Mouse (Mus musculus) spleen, adult 18-20 months (tissue): ENCODE data around the gene Rnft1.

Experiments used
- DNase-seq, 2 experiments: peaks; one replicate each; pipeline ENCODE4 v3.0.0; 2022; ENCODE audit warnings: mixed read lengths in 2 of 2

Gene Rnft1

DNA sequence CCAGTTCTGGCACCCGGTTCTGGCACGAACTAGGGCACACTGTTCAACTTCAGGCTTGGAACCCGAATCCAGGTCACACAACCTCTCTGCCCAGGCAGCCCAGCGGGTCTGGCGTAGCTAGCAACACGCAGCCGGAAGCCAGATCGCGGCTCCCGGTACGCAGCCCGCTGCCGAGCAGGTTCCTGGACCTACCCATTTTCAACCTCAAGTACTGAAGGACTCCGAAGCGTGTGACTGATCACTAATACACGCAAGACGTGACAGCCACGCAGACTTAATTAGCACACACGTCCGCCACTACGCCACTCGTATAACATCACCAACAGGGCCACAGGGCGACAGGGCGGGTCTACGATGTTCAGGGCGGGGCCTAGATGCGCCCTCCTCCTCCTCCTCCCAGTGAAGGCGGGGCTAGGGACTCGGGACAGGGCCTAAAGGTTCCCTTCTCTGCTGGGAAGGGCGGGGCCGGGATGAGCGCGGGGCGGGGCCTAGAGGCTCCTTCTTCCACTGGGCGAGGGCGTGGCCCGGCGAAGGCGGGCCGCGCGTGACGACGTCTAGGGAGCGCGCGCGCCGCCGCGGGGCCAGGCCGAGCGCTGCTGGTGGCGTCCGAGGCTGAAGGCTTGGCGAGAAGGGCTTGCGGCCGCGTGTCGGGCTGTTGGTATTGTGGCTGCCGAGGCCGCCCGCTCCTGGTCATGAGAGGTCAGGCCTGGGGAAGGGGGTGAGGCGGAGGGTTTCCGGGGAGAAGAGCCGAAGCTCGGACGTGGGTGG is at the start of gene Rnft1:
TSS of gene Rnft1 (plus strand) at position 557 of the 768 bp plus-strand sequence.
- DNase-seq: peak; percentile 99

DNA sequence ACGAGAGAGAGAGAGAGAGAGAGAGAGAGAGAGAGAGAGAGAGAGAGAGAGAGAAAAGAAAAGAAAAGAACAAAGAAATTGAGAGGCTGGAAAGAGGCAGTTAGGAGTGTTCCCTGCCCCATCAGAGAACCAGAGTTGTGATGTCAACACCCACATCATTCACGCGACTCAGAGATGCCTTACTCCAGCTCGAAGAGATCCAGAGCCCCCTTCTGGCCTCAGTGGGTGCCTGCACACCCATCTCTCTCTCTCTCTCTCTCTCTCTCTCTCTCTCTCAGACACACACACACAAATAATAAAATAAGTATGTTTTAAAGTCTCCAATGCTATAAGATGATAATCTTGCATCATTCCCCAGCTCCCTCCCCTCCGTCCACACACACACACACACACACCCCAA is 47.6 kb upstream of the Rnft1 start:
- peak; percentile 19 to 27 for DNase-seq

DNA sequence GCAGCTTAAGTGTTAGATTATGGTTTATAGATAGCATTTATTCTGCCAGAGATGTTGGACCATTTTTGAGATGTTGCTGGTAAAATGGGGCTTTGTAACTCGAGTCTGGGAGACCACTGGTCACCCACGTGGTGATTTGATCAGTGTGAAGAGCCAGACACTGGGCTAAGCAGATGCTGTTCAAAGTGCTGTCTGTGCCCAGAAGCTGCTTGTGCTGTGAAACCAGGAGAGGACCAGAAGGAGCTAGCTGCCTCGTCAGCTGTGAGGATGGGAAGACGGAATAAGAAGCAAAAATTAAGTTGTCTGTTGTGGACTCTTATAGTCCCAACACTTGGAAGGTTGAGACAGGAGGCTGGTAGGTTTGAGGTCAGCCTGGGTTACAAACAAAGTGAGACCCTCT is 46.2 kb upstream of the Rnft1 start:
- DNase-seq: no peak

DNA sequence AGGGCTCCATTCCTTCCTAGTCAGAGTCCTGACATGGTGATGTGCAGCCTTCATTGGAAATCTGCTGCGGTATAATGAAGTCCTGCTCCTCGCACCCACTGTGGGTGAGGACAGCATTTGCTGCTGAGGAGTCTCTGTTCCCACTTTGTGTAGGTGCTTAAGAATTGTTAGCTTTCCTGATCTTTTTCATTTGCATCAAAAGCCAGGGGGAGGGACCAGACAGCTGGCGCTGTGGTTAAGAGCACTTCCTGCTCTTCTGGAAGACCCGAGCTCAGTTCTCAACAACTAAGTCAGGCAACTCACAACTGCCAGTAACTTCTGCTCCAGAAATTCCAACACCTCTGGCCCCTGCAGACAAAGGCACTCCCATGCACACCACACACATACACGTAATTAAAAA is 43.7 kb upstream of the Rnft1 start:
- no peak for DNase-seq

DNA sequence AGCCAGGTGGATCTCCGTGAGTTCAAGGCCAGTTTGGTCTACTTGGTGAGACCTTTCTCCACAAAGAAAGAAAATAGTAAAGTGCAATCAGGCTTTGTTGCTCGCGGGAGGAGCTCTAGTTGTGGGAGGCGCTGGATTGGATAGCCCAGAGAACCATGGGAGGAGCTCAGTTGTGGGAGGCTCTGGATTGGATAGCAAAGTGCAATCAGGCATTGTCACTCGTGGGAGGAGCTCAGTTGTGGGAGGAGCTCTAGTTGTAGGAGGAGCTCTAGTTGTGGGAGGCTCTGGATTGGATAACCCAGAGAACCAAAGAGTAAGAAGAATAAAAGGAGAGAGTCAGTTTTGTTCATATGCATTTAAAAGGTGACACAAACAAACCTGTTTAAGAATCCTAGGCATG is 30.5 kb upstream of the Rnft1 start:
- no peak for DNase-seq

DNA sequence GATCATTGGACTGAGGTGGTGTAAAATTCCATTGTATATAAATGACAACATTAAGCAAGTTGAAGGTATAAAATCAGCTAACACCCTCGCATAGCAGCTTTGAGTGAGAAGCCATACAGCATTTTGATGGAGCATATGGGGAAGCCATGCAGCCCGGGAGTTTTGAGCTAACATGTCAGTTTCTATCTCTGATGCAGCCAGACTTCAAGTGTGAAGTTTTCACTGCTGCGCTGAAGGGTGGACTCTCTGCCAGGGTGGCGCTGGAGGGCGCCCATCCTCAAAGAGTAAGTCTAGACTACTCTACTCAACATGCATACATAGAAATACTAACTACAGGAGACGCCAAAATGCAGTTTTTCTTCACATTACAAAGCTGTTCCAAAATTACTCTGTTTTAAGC is 26.9 kb upstream of the Rnft1 start:
- DNase-seq: no peak

DNA sequence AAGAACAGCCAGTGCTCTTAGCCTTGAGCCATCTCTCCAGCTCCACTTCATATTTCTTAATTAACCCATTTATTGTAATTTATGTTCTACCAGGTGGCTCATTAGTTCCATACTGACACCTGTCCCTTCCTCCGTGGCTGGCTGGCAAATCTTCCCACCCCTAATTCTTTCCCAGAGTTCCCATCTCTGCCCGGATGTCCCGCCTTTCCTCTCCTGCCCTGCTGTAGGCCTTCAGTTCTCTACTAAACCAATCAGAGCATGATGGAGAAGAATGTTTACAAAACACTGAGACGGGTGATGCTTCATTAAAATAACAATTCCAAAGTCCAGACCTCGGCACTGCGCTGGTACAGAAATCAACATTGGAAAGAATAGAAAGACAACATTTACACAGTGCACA is 25.6 kb upstream of the Rnft1 start:
- DNase-seq: no peak

DNA sequence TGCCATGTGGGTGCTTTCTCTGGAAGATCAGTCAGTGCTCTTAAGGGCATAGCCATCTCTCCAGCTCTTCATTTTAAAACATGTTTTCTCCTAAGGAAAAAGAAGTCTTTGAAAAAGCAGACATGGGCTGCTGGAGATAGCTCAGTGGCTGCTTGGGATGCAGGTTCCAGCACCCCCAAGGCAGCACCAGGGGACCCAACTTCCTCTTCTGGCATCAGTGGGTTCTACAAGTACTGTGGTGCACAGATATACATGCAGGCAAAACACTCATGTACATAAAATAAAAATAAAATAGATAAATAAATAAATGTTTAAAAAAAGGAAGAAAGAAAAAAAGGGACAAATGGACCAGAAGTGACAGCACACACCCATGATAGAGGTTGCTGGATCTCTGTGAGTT is 21.9 kb upstream of the Rnft1 start:
- DNase-seq: no peak

DNA sequence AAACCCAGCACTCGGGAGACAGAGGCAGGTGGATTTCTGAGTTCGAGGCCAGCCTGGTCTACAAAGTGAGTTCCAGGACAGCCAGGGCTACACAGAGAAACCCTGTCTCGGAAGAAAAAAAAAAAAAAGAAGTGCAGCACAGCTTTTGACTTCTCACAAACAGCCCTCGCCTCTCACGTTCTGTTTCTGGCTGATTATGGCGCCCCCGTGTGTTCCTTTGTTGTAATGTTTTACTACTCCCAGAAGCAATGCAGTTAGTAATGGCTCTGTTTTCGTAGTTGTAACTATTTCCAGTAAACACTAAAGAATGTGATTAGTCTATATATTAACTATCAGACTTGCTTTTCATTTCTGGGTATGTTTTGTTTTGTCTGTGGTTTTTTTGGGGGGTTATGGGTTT is 20.2 kb upstream of the Rnft1 start:
- DNase-seq: peak in 1 of 2 experiments; percentile 64

DNA sequence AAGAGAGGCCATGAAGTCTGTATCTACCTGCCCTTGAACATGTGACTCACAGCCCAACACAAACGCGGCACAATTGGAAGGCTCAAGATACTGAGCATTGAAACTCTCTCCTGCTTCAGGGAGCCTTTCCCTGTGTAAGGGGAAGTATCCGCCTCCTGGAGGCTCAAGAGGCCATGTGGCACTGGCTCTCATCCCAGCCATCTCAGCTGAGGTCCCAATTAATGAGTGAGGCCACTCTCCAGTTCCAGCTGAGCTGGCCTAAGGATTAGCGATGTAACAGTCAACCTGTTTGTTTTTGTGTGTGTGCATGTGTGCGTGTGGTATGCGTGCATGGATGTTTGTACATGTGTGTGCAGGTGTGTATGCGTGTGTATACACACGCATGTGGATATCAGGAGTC is 16.1 kb upstream of the Rnft1 start:
- no peak for DNase-seq

DNA sequence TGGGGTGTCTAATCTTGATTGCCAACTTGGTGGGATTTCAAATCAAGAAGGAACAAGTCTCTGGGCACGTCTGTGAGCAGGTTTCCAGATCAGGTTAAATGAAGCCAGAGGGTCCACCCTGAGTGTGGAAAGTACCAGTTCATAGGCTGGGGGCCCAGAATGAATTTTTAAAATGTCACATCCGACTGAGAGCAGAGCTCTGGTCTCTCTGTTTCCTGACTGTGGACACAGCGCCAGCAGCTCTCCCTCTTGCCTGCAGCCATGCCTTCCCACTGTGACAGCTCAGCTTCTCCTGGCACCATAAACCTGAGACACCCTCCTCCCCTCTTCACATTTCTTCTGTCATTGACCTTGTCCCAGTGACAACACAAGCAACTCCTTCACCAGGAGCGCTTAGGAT is 15.5 kb upstream of the Rnft1 start:
- DNase-seq: no peak

DNA sequence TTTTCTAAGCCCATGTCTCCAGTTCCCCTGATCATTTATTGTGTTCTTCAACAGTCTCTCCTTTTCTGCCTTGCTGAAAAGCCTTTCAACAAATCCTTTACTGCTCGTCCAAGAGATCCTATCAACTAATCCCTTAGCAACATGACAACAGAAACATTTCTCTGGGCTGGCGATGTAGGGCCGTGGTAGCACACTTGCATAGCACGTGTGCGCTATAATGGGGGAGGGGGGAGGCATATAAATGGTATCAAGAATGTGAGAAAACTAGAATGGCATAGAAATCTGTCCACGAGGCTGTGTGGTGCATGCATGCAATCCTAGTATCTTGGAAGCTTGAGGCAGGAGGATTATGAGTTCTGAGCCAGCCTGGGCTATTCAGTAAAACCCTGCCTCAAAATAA is 12.7 kb upstream of the Rnft1 start:
- DNase-seq: no peak

DNA sequence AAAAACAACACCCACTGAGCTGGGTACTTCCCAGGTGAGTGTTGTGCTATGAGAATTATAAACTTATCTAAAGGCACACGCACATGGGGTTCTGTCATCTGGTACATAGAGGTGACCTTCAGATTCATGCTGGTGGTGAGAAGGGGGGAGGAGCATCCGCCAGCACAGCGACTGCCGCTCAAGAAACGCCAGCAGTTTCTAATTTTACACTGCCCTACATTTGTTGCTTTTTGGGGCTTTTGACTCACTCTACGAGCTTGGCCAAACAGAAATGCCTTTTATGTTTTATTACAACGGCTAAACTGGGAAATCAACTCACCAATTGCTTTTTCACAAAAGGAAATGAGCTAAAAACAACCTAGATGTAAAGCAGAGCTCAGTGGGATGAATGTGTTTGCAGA is 11.7 kb upstream of the Rnft1 start:
- no peak for DNase-seq

DNA sequence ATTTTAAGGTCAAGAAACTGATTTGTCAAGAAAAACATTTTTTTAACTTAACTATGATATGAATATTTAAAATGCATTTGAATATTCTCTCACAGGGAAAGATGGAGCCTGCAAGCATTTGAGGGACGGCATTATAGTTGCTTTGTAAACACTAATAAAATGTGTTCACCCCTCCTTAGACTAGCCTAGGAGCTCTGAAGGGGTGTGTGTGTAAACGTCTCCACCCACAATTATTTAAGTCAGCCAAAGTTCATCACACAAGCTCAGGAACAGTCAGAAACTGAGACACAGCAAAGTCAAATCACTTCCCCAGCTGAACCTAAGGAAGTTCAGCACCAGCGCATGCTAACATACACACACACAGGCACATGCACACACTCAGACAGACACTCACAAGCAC is 10.9 kb upstream of the Rnft1 start:
- DNase-seq: no peak

DNA sequence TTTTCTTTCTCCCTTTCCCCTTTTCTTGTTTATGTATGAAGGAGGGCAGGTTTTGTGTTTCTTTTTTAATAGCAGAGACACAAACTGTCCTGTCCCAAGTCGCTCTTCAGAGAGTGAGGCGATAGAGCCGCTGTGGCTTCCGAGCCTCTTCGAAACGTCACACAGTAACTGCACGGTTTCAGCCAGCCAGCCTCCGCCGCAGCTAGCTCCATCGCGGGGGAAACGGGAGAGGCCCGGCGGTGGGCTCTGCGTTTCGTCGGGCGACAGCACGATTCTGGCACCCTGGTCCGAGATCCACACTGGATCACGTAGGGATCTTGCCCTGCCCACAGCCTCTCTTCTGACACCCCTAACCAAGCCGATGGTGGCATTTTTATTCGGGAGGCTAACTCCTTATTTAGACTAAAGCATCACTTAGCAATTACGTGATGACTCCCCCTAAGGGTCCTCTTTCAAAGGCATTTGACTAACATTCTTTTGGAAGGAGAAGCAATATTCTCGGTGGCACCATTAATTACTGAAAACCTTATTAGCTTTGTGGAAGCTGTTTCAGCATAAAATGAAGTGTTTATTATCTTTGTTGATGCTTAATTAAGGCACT is 553 bp downstream of the Rnft1 start:
- DNase-seq: peak in 1 of 2 experiments; percentile 51

DNA sequence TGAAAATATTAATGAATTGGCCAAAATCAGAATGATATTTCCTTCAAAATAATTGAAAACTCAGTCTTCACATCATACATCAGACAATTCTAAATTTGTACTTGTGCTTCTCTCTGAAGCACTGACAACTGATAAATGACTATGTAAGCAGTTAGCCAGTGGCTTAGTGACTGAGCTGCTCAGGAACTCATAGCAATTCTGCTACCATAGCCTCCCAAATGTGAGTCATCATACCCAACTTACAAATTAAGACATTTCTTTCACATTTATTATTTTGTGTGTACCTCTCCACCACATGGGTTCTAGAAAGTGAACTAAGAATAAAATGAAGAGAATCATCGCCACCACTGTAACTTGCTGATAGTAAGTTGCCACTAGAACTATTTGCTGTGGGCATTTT is 6.3 kb downstream of the Rnft1 start:
- no peak for DNase-seq

DNA sequence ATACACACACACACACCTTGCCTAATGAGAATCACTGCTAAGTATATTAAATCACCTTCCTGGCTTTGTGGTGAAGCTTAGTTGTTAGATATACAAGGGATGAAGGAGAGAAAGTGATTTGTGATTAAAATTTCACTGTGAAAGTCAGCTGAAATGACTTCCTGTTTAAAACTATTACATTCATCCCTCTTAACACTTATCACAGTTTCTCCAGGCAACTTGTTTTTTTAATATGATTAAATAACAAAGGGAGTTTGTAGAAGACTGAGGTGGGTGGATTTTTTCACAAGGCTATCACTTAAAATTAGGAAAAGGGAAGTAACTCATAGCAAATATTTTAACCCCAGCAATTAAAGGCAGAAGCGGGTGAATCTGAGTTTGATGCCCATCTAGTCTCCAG is 12.9 kb downstream of the Rnft1 start:
- DNase-seq: no peak

DNA sequence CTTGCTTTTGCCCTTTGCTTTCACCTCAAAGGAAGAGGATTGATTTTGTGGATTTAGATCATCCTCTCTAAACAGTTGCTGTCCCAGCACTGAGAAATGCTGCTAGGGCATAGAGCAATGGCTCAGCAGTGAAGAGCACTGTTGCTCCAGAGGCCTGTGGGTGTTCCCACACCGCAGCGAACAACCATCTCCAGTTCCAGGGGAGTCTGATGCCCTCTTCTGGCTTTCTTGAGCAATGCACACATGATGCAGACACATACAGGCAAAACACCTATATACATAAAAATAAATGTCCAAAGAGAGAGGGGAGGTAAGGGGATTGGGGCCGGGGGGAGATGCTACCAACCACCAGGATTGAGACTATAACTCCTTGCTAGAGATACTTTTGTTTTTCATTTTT is 13.5 kb downstream of the Rnft1 start:
- DNase-seq: no peak

DNA sequence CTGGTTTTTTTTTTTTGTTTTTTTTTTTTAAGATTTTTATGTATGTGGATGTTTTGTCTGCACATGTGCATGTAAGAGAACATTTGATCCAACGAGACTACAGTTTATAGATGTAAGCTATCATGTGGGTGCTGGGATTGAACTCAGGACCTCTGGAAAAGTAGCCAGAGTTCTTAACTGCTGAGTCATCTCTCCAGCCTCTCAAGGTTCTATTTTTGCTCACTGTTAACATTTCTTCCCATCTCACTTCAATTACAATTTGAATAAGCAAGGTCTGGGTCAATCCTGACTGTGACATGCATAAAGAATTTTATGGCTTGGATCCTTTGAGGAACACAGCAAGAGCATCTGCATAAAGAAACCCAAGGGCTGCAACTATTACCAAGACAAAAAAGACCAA is 16.3 kb downstream of the Rnft1 start:
- no peak for DNase-seq

DNA sequence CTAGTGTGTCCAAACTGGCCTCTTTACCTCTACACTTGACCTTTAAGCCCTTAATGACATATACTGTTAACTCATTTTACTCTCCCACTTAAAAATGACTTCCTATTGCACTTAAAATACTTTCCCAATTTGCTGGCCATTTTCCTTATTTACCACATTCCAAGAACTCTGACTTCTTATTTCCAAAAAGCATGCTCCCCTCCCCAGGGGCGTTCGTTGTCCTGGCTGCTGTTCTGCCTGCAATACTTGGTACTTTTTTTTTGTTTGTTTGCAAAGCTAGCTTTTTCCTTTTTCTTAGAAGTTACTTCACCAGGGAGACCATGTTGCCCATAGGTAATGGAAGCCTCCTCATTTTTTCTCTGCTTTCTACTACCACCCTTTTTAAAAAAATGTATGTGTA is 18.7 kb downstream of the Rnft1 start:
- DNase-seq: no peak

DNA sequence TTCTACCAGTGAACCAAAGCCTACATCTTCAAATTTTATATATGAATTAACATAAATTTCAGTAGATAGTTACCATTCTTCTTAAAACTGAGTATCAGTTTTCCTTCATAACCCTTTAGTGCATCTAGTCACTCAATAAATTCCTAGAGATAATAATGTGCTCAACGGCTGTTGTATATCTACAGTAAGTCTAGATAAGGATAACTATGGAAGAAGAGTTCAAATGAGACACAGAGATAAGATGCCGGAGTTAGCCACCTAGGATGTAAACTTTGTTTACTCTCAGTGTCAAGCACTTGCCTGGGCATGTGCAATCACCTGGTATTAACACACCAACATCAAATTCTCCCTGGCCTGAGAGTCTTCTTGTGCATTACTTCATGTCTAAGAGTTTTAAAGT is 22.9 kb downstream of the Rnft1 start:
- no peak for DNase-seq

DNA sequence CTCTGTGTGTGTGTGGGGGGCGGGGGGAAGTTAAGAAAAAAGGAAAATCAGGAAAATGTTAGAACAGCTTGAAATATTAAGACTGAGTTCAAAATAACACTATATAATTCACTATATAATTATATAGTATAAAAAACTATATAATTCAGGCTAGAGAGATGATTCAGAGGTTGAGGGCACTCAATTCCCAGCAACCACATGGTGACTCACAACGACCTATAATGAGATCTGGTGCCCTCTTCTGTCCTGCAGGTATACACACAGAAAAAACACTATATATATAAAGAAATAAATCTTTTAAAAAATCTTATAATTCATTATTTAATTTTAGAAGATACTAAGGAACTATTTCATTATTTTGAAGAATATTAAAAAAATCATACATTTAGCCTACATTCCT is 23.5 kb downstream of the Rnft1 start:
- DNase-seq: no peak

DNA sequence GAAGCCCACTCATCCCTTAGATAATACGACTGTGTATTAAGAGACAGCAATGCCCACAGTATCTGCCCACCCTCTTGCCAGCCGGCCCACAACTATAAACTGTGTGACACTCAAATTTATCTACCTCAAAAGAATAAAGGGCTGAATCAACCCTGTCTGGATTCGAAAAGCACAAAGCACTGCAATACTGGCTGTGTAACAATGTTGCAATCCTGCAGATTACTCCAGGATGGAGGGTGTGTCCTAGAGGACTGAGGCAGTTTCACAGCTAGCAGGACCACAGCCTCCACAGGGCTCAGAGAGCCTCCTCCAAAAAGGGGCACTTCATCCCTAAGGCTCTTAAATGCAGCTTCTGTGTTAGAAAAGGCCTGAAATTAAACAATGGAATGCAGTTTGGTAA is 32.2 kb downstream of the Rnft1 start:
- DNase-seq: no peak

DNA sequence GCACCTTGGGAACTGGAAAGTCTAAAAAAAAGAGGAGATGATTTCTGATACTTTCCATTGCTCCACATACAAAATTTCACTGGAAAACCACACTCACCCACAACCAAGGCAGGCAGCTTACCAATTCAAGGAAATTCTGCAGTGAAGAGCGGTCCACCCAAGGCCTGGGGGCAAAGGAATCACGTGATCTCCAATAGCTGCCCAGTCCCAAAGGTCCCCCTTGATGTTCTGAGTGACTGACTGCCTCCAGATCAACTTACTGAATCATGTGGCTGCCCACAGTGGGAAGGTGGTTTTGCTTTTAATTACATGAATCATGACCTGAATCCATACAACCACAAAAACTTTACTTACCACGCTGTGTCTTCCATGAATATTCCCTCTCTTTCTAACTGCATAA is 32.8 kb downstream of the Rnft1 start:
- DNase-seq: no peak

DNA sequence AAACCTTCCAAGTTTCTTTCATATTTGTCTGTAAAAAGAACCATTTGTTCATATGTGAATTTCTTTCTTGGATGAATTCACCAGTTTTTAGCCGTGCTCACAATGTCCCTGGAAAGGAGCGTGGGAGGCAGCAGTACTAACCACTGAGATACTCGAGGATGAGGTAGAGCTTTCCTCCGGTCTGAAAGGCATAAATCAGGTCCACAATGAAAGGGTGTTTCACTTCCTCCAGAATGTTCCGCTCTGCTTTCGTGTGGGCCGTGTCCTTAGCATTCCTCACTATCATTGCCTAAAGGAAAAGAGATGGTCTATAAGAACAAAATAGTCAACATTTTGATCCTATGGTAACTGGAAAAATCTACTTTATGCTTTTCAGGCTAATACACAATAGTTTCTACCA is 35.3 kb downstream of the Rnft1 start:
- DNase-seq: no peak
